Mouse (Mus musculus) lung, embryonic 16.5 days (tissue): ENCODE data around the gene Olfr798. TPM values are rescaled to one million over a fixed set of nuclear protein-coding genes. Genes with fewer than 3 reads are reported as not detected.

Source experiments
- ATAC-seq: fragments of 200-750 bp; cut with Nextera tagmentation; 2 replicates; pipeline ENCODE4 v1.8.0; 2017; ENCODE audit warnings: low read depth, mild to moderate bottlenecking, moderate library complexity
- H3K27ac ChIP-seq: fragments of 300-500 bp; sonication (generic); 2 replicates; pipeline ENCODE4 v1.5.1; 2014; ENCODE audit warnings: mild to moderate bottlenecking, control low read depth, low read length
- H3K27me3 ChIP-seq: fragments of 300-500 bp; sonication (generic); 2 replicates; pipeline ENCODE4 v1.6.1; 2014; ENCODE audit warnings: low read depth, low read length, mixed read lengths; ENCODE audit not compliant: control insufficient read depth, insufficient read depth
- H3K36me3 ChIP-seq: fragments of 300-500 bp; sonication (generic); 2 replicates; pipeline ENCODE4 v1.6.1; 2014; ENCODE audit warnings: low read length; ENCODE audit not compliant: control insufficient read depth, insufficient read depth
- H3K4me1 ChIP-seq: fragments of 300-500 bp; sonication (generic); replicated peaks from 2 replicates; pipeline ENCODE4 v1.6.1; 2014; ENCODE audit warnings: low read length, mixed read lengths; ENCODE audit not compliant: control insufficient read depth, insufficient read depth
- H3K4me2 ChIP-seq: fragments of 300-500 bp; sonication (generic); 2 replicates; pipeline ENCODE4 v1.6.1; 2014; ENCODE audit warnings: low read depth, low read length, control low read depth
- H3K4me3 ChIP-seq: fragments of 300-500 bp; sonication (generic); 2 replicates; pipeline ENCODE4 v1.5.1; 2014; ENCODE audit warnings: mild to moderate bottlenecking, low read length, control low read depth
- H3K9ac ChIP-seq: fragments of 300-500 bp; sonication (generic); 2 replicates; pipeline ENCODE4 v1.6.1; 2014; ENCODE audit warnings: low read length, control low read depth
- H3K9me3 ChIP-seq: fragments of 300-500 bp; sonication (generic); 2 replicates; pipeline ENCODE4 v1.6.1; 2016; ENCODE audit warnings: low read length; ENCODE audit not compliant: control insufficient read depth
- WGBS: fragments of 180-500 bp; shearing (Covaris S2); extraction: QIAGEN DNeasy Blood & Tissue Kit; methylation state at CpG from one replicate; pipeline ENCODE4 v1.1.7; 2014; 5-methylcytosine and 5-hydroxymethylcytosine counted together
- polyA plus RNA-seq: library from polyadenylated mRNA; unstranded; fragments of >200 nt; fragmentation: Nextera tagmentation; extraction: Ambion mirVana; gene quantifications from 2 replicates; pipeline ENCODE4 v1.2.1, GENCODE M21; 2015

Gene Olfr798
- polyA plus RNA-seq: not detected in 2 replicates

DNA sequence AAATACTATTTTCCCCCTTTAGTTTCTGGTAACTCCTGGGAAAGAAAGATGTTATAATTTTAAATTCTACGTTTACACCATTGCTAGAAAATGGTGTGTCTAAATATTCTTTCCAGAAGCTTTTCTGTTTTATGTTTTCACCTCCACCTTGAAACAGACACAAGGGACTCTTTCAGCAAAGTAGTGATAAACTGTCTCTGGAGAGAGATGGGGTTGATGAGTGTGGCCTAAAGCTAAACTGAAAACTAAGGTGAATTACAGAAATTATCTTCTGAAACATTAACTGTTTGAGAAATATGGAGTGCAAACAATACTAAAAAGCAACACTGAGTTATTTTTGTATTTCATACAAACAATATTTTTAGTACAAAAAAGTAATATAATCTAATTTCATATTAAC, at the start of gene Olfr798:
Olfr798 (minus strand) TSS at position 101 of the 400 bp plus-strand sequence.
- H3K36me3 ChIP-seq: no peaks in the 10 kb centered on the region
- WGBS: 81% methylated on average over 1 of the region's 1 CpGs
- no peaks in the 10 kb centered on the region for H3K27me3 ChIP-seq
- H3K27ac ChIP-seq: no peak within 1 kb of the TSS
- no peak within 1 kb of the TSS for H3K4me2 ChIP-seq
- H3K9ac ChIP-seq: no peak within 1 kb of the TSS
- H3K4me3 ChIP-seq: no peak within 1 kb of the TSS
- ATAC-seq: no peak
- H3K9me3 ChIP-seq: no peaks in the 10 kb centered on the region
- no peaks in the 10 kb centered on the region for H3K4me1 ChIP-seq

- no peak within 1 kb of the TSS for H3K4me3 ChIP-seq
- H3K4me2 ChIP-seq: no peak within 1 kb of the TSS
Observed at GRCm38 (mm10) chr10:129673765-129674164, 46.0 kb upstream of the Olfr798 start, which contains the start of gene Olfr801. TSS of gene Olfr801 (minus strand) at chr10:129673865.

DNA sequence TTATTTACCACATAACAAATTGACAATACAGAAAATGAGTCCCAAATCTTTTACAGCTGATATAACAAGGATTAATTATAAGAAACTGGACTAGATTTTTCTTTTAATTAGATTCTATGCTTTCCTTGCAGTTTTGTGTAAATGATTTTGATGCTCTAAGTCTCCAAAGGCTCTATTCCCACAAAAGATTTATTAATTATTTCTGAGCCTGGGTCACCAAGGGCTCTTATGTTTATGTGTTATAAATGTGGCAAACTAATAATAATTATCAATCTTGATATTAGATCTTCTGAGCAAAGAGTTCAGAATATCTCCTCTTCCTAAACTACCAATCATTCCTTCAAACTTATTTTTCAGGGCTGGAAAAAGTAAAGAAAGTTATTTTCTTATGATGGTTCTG, 29.7 kb upstream of the Olfr798 start, which contains the start of gene Olfr800:
Olfr800 (plus strand) TSS at position 301 of the 400 bp plus-strand sequence.
- Histone ChIP-seq H3K27ac (no peak within 1 kb of the TSS), H3K27me3 (no peaks in the 10 kb centered on the region), H3K36me3 (no peaks in the 10 kb centered on the region), H3K4me3 (no peak within 1 kb of the TSS), H3K4me2 (no peak within 1 kb of the TSS), H3K9ac (no peak within 1 kb of the TSS), H3K4me1 (no peaks in the 10 kb centered on the region), H3K9me3 (no peaks in the 10 kb centered on the region)
- ATAC-seq: no peak

More at GRCm38 (mm10) chr10:129673765-129674164, 46.0 kb upstream of the Olfr798 start, which contains the start of gene Olfr801:
- no peak for ATAC-seq
- no peak within 1 kb of the TSS for H3K27ac ChIP-seq
- no peak within 1 kb of the TSS for H3K9ac ChIP-seq
- no peaks in the 10 kb centered on the region for H3K27me3 ChIP-seq
- H3K4me1 ChIP-seq: no peaks in the 10 kb centered on the region
- no peaks in the 10 kb centered on the region for H3K9me3 ChIP-seq
- H3K36me3 ChIP-seq: no peaks in the 10 kb centered on the region
- 56% methylated on average over 1 of the region's 1 CpGs for WGBS

GRCm38 (mm10) chr10:129651763-129652162, 24.0 kb upstream of the Olfr798 start:
- WGBS: 75% methylated on average over 1 of the region's 1 CpGs

GRCm38 (mm10) chr10:129637184-129637583, 9.4 kb upstream of the Olfr798 start, which contains the start of gene Olfr799:
TSS of gene Olfr799 (plus strand) at chr10:129637484.
- Histone ChIP-seq H3K4me3 (no peak within 1 kb of the TSS), H3K4me2 (no peak within 1 kb of the TSS), H3K27me3 (no peaks in the 10 kb centered on the region), H3K4me1 (no peaks in the 10 kb centered on the region), H3K9ac (no peak within 1 kb of the TSS), H3K27ac (no peak within 1 kb of the TSS), H3K36me3 (no peaks in the 10 kb centered on the region), H3K9me3 (no peaks in the 10 kb centered on the region)
- 11% methylated on average over 1 of the region's 1 CpGs for WGBS
- ATAC-seq: no peak

More at GRCm38 (mm10) chr10:129651763-129652162, 24.0 kb upstream of the Olfr798 start:
- Histone ChIP-seq H3K9ac (no peak overlapping the region), H3K4me3 (no peak overlapping the region), H3K9me3 (no peaks in the 10 kb centered on the region; the same call in 1 of the 2 replicates), H3K4me2 (no peak overlapping the region), H3K27ac (no peak overlapping the region), H3K36me3 (no peaks in the 10 kb centered on the region), H3K4me1 (no peaks in the 10 kb centered on the region), H3K27me3 (no peaks in the 10 kb centered on the region)
- no peak for ATAC-seq

GRCm38 (mm10) chr10:129623251-129623650, 4.5 kb downstream of the Olfr798 start:
- H3K4me3 ChIP-seq: no peak overlapping the region
- no peak overlapping the region for H3K9ac ChIP-seq
- H3K9me3 ChIP-seq: no peaks in the 10 kb centered on the region
- H3K4me2 ChIP-seq: no peak overlapping the region
- ATAC-seq: no peak
- H3K27ac ChIP-seq: no peak overlapping the region
- no peaks in the 10 kb centered on the region for H3K27me3 ChIP-seq
- no peaks in the 10 kb centered on the region for H3K36me3 ChIP-seq
- H3K4me1 ChIP-seq: no peaks in the 10 kb centered on the region

GRCm38 (mm10) chr10:129621724-129622123, 6.0 kb downstream of the Olfr798 start:
- no peak overlapping the region for H3K4me3 ChIP-seq
- H3K9ac ChIP-seq: no peak overlapping the region
- no peaks in the 10 kb centered on the region for H3K4me1 ChIP-seq
- H3K9me3 ChIP-seq: no peaks in the 10 kb centered on the region
- no peaks in the 10 kb centered on the region for H3K27me3 ChIP-seq
- 13% methylated on average over 1 of the region's 1 CpGs for WGBS
- no peak overlapping the region for H3K4me2 ChIP-seq
- H3K36me3 ChIP-seq: no peaks in the 10 kb centered on the region
- no peak overlapping the region for H3K27ac ChIP-seq
- no peak for ATAC-seq

GRCm38 (mm10) chr10:129612470-129612869, 15.3 kb downstream of the Olfr798 start, which contains the start of gene Olfr796:
TSS of gene Olfr796 (minus strand) at chr10:129612570.
- H3K36me3 ChIP-seq: no peaks in the 10 kb centered on the region
- no peak within 1 kb of the TSS for H3K27ac ChIP-seq
- H3K4me3 ChIP-seq: no peak within 1 kb of the TSS
- H3K9me3 ChIP-seq: no peaks in the 10 kb centered on the region
- H3K9ac ChIP-seq: no peak within 1 kb of the TSS
- ATAC-seq: no peak
- H3K4me1 ChIP-seq: no peaks in the 10 kb centered on the region
- WGBS: 96% methylated on average over 1 of the region's 1 CpGs
- no peak within 1 kb of the TSS for H3K4me2 ChIP-seq
- no peaks in the 10 kb centered on the region for H3K27me3 ChIP-seq

GRCm38 (mm10) chr10:129577066-129577465, 50.7 kb downstream of the Olfr798 start:
- ATAC-seq: no peak
- H3K9ac ChIP-seq: no peak overlapping the region
- no peaks in the 10 kb centered on the region for H3K27me3 ChIP-seq
- no peak overlapping the region for H3K4me2 ChIP-seq
- WGBS: 62% methylated on average over 1 of the region's 1 CpGs
- no peaks in the 10 kb centered on the region for H3K4me1 ChIP-seq
- no peaks in the 10 kb centered on the region for H3K9me3 ChIP-seq
- no peak overlapping the region for H3K27ac ChIP-seq
- H3K4me3 ChIP-seq: no peak overlapping the region
- H3K36me3 ChIP-seq: no peaks in the 10 kb centered on the region
